Mouse (Mus musculus) thymus, postnatal 10 days (tissue): Measurements from ENCODE around the gene Fam122a.
A peak's percentile ranks its signal among the peaks of the same experiment; 100 is the strongest.

Source experiments
- DNase-seq, 2 experiments: peaks; one replicate each; pipeline ENCODE4 v3.0.0; 2021; ENCODE audit warnings: low spot score in 2 of 2

The Fam122a gene

GRCm38 (mm10) chr19:24490275-24490674, 13.1 kb upstream of the Fam122a start:
- DNase-seq = no peak

- no peak for DNase-seq
Observed at GRCm38 (mm10) chr19:24486433-24487296, 9.5 kb upstream of the Fam122a start.

GRCm38 (mm10) chr19:24484612-24485194, 7.5 kb upstream of the Fam122a start:
- no peak for DNase-seq

- no peak for DNase-seq
Observed at GRCm38 (mm10) chr19:24480916-24481315, 3.8 kb upstream of the Fam122a start.

GRCm38 (mm10) chr19:24476461-24476860, 695 bp downstream of the Fam122a start:
- peak; percentile 41 to 42 for DNase-seq

GRCm38 (mm10) chr19:24475281-24475680, 1.9 kb downstream of the Fam122a start:
- no peak for DNase-seq

- no peak for DNase-seq
Observed at GRCm38 (mm10) chr19:24472512-24472911, 4.6 kb downstream of the Fam122a start.

- DNase-seq = no peak
Observed at GRCm38 (mm10) chr19:24471538-24471937, 5.6 kb downstream of the Fam122a start.

GRCm38 (mm10) chr19:24469216-24469615, 7.9 kb downstream of the Fam122a start:
- no peak for DNase-seq

- no peak for DNase-seq
Observed at GRCm38 (mm10) chr19:24468616-24469015, 8.5 kb downstream of the Fam122a start.

- no peak for DNase-seq
Observed at GRCm38 (mm10) chr19:24463011-24463410, 14.1 kb downstream of the Fam122a start.

- DNase-seq = no peak
Observed at GRCm38 (mm10) chr19:24456591-24457231, 20.4 kb downstream of the Fam122a start.

- DNase-seq = no peak
Observed at GRCm38 (mm10) chr19:24455249-24455960, 21.8 kb downstream of the Fam122a start.

- DNase-seq = no peak
Observed at GRCm38 (mm10) chr19:24454451-24454850, 22.7 kb downstream of the Fam122a start.

GRCm38 (mm10) chr19:24453379-24453778, 23.8 kb downstream of the Fam122a start:
- no peak for DNase-seq

GRCm38 (mm10) chr19:24452441-24452898, 24.7 kb downstream of the Fam122a start:
- no peak for DNase-seq

- no peak for DNase-seq
Observed at GRCm38 (mm10) chr19:24451626-24452025, 25.5 kb downstream of the Fam122a start.

- no peak for DNase-seq
Observed at GRCm38 (mm10) chr19:24450740-24451139, 26.4 kb downstream of the Fam122a start.

GRCm38 (mm10) chr19:24444322-24444721, 32.8 kb downstream of the Fam122a start:
- no peak for DNase-seq

- no peak for DNase-seq
Observed at GRCm38 (mm10) chr19:24439715-24440114, 37.4 kb downstream of the Fam122a start.

GRCm38 (mm10) chr19:24434291-24434690, 42.9 kb downstream of the Fam122a start:
- no peak for DNase-seq

GRCm38 (mm10) chr19:24432447-24432846, 44.7 kb downstream of the Fam122a start:
- DNase-seq = no peak
